Mouse (Mus musculus) hindbrain, embryonic 11.5 days (tissue): Measurements from ENCODE around the gene Mms19. TPM values are rescaled to one million over a fixed set of nuclear protein-coding genes. Genes with fewer than 3 reads are reported as not detected.
A peak's percentile ranks its signal among the peaks of the same experiment; 100 is the strongest.

ENCODE experiments used
- ATAC-seq: fragments of 200-750 bp; cut with Nextera tagmentation; 2 replicates; pipeline ENCODE4 v1.8.0; 2017; ENCODE audit warnings: mild to moderate bottlenecking, moderate TSS enrichment, moderate library complexity; ENCODE audit not compliant: low FRiP score
- DNase-seq: peaks from one replicate; pipeline ENCODE4 v3.0.0-alpha.2; 2015; ENCODE audit warnings: low spot score
- H3K27ac ChIP-seq: fragments of 300-500 bp; sonication (generic); 2 replicates; pipeline ENCODE4 v1.5.1; 2014; ENCODE audit warnings: mild to moderate bottlenecking, low read depth, low read length
- H3K27me3 ChIP-seq: fragments of 300-500 bp; sonication (generic); 2 replicates; pipeline ENCODE4 v1.6.1; 2014; ENCODE audit warnings: mild to moderate bottlenecking, low read length, moderate library complexity, mixed read lengths; ENCODE audit not compliant: control insufficient read depth, insufficient read depth
- H3K36me3 ChIP-seq: fragments of 300-500 bp; sonication (generic); 2 replicates; pipeline ENCODE4 v1.6.1; 2014; ENCODE audit warnings: mild to moderate bottlenecking, low read length, moderate library complexity, mixed read lengths; ENCODE audit not compliant: control insufficient read depth, insufficient read depth
- H3K4me1 ChIP-seq: fragments of 300-500 bp; sonication (generic); replicated peaks from 2 replicates; pipeline ENCODE4 v1.6.1; 2014; ENCODE audit warnings: low read length, mixed read lengths; ENCODE audit not compliant: control insufficient read depth, insufficient read depth
- H3K4me2 ChIP-seq: fragments of 300-500 bp; sonication (generic); replicated peaks from 2 replicates; pipeline ENCODE4 v1.6.1; 2014; ENCODE audit warnings: mild to moderate bottlenecking, low read depth, low read length
- H3K4me3 ChIP-seq: fragments of 300-500 bp; sonication (generic); 2 replicates; pipeline ENCODE4 v1.5.1; 2014; ENCODE audit warnings: low read depth, low read length
- H3K9ac ChIP-seq: fragments of 300-500 bp; sonication (generic); 2 replicates; pipeline ENCODE4 v1.6.1; 2014; ENCODE audit warnings: low read depth, low read length
- H3K9me3 ChIP-seq: fragments of 300-500 bp; sonication (generic); 2 replicates; pipeline ENCODE4 v1.6.1; 2016; ENCODE audit warnings: low read length; ENCODE audit not compliant: control insufficient read depth
- WGBS: fragments of 180-500 bp; shearing (Covaris S2); extraction: QIAGEN DNeasy Blood & Tissue Kit; methylation state at CpG from one replicate; pipeline ENCODE4 v1.1.7; 2014; 5-methylcytosine and 5-hydroxymethylcytosine counted together
- polyA plus RNA-seq: library from polyadenylated mRNA; unstranded; fragments of >200 nt; fragmentation: Nextera tagmentation; extraction: Ambion mirVana; gene quantifications from 2 replicates; pipeline ENCODE4 v1.2.1, GENCODE M21; 2014

The Mms19 gene
- polyA plus RNA-seq, 1 experiment from 2014 or later = 32.6 TPM

GRCm38 (mm10) chr19:41980422-41980818, 537 bp downstream of the Mms19 start:
- Histone ChIP-seq H3K9me3 (no peaks in the 10 kb centered on the region), H3K4me3 (peak overlapping the region; percentile 83), H3K4me2 (peak overlapping the region; percentile 100), H3K27me3 (no peaks in the 10 kb centered on the region; the same call in 1 of the 2 replicates), H3K27ac (peak overlapping the region; percentile 54; the same call in 1 of the 2 replicates), H3K36me3 (no peaks in the 10 kb centered on the region), H3K9ac (peak overlapping the region; percentile 62), H3K4me1 (no peaks in the 10 kb centered on the region; the same call in 1 of the 2 replicates)
- WGBS = under 1% methylated on average over 16 of the region's 16 CpGs
- DNase-seq (no peak), ATAC-seq (peak; percentile 8; the same call in 1 of the 2 replicates)

- no peaks in the 10 kb centered on the region for H3K9me3 ChIP-seq
- H3K27ac ChIP-seq = no peak overlapping the region
- ATAC-seq = no peak
- no peak overlapping the region for H3K4me3 ChIP-seq
- H3K36me3 ChIP-seq = no peaks in the 10 kb centered on the region
- H3K4me1 ChIP-seq = no peaks in the 10 kb centered on the region
- no peak for DNase-seq
- 65% methylated on average over 13 of the region's 13 CpGs for WGBS
- no peak overlapping the region for H3K4me2 ChIP-seq
- H3K27me3 ChIP-seq = no peaks in the 10 kb centered on the region
- no peak overlapping the region for H3K9ac ChIP-seq
These were observed 6.8 kb downstream of the Mms19 start for GRCm38 (mm10) chr19:41973891-41974794.

- Histone ChIP-seq H3K4me1 (no peaks in the 10 kb centered on the region), H3K4me2 (no peak overlapping the region), H3K9me3 (no peaks in the 10 kb centered on the region), H3K27ac (no peak overlapping the region), H3K9ac (no peak overlapping the region), H3K36me3 (peaks cover 8% of the 10 kb centered on the region), H3K4me3 (no peak overlapping the region), H3K27me3 (no peaks in the 10 kb centered on the region)
- 96% methylated on average over 7 of the region's 7 CpGs for WGBS
- no peak for ATAC-seq
- DNase-seq = no peak
These were observed 11.3 kb downstream of the Mms19 start for GRCm38 (mm10) chr19:41969618-41970017.

GRCm38 (mm10) chr19:41953574-41953973, 27.4 kb downstream of the Mms19 start:
- Histone ChIP-seq H3K9ac (no peak overlapping the region), H3K4me3 (no peak overlapping the region), H3K27me3 (no peaks in the 10 kb centered on the region), H3K27ac (no peak overlapping the region), H3K4me1 (no peaks in the 10 kb centered on the region), H3K36me3 (peaks cover 24% of the 10 kb centered on the region), H3K9me3 (no peaks in the 10 kb centered on the region), H3K4me2 (no peak overlapping the region)
- ATAC-seq = no peak
- DNase-seq = no peak
- 89% methylated on average over 3 of the region's 3 CpGs for WGBS

GRCm38 (mm10) chr19:41952287-41952686, 28.7 kb downstream of the Mms19 start:
- no peak overlapping the region for H3K4me2 ChIP-seq
- no peaks in the 10 kb centered on the region for H3K9me3 ChIP-seq
- H3K27me3 ChIP-seq = no peaks in the 10 kb centered on the region
- DNase-seq = no peak
- 84% methylated on average over 4 of the region's 4 CpGs for WGBS
- ATAC-seq = no peak
- H3K4me3 ChIP-seq = no peak overlapping the region
- H3K27ac ChIP-seq = no peak overlapping the region
- H3K9ac ChIP-seq = no peak overlapping the region
- H3K36me3 ChIP-seq = peaks cover 22% of the 10 kb centered on the region
- H3K4me1 ChIP-seq = no peaks in the 10 kb centered on the region

- H3K36me3 ChIP-seq = peaks cover 24% of the 10 kb centered on the region
- no peak overlapping the region for H3K27ac ChIP-seq
- DNase-seq (no peak), ATAC-seq (no peak)
- no peaks in the 10 kb centered on the region for H3K27me3 ChIP-seq
- no peak overlapping the region for H3K9ac ChIP-seq
- H3K9me3 ChIP-seq = no peaks in the 10 kb centered on the region
- WGBS = 90% methylated on average over 7 of the region's 7 CpGs
- H3K4me3 ChIP-seq = no peak overlapping the region
- H3K4me2 ChIP-seq = no peak overlapping the region
- no peaks in the 10 kb centered on the region for H3K4me1 ChIP-seq
These were observed 37.1 kb downstream of the Mms19 start for GRCm38 (mm10) chr19:41943841-41944240.

- ATAC-seq (no peak), DNase-seq (no peak)
- 93% methylated on average over 5 of the region's 5 CpGs for WGBS
- Histone ChIP-seq H3K4me1 (peaks cover 4% of the 10 kb centered on the region), H3K4me3 (no peak overlapping the region), H3K27ac (no peak overlapping the region), H3K36me3 (peaks cover 10% of the 10 kb centered on the region; the same call in 1 of the 2 replicates), H3K9ac (no peak overlapping the region), H3K27me3 (no peaks in the 10 kb centered on the region), H3K4me2 (no peak overlapping the region), H3K9me3 (no peaks in the 10 kb centered on the region)
These were observed 42.4 kb downstream of the Mms19 start for GRCm38 (mm10) chr19:41938539-41938938.

GRCm38 (mm10) chr19:41935921-41936320, 45.0 kb downstream of the Mms19 start:
- DNase-seq (no peak), ATAC-seq (no peak)
- no peak overlapping the region for H3K27ac ChIP-seq
- no peak overlapping the region for H3K4me2 ChIP-seq
- no peak overlapping the region for H3K4me3 ChIP-seq
- no peaks in the 10 kb centered on the region for H3K27me3 ChIP-seq
- no peaks in the 10 kb centered on the region for H3K9me3 ChIP-seq
- H3K36me3 ChIP-seq = no peaks in the 10 kb centered on the region
- H3K9ac ChIP-seq = no peak overlapping the region
- WGBS = 97% methylated on average over 1 of the region's 1 CpGs
- peaks cover 8% of the 10 kb centered on the region for H3K4me1 ChIP-seq

- H3K36me3 ChIP-seq = no peaks in the 10 kb centered on the region
- H3K4me3 ChIP-seq = peak overlapping the region; percentile 83
- ATAC-seq = no peak
- H3K27ac ChIP-seq = no peak overlapping the region
- no peaks in the 10 kb centered on the region for H3K9me3 ChIP-seq
- WGBS = 44% methylated on average over 6 of the region's 6 CpGs
- H3K27me3 ChIP-seq = no peaks in the 10 kb centered on the region
- H3K4me2 ChIP-seq = peak overlapping the region; percentile 58
- no peak for DNase-seq
- peak overlapping the region; percentile 73 for H3K9ac ChIP-seq
- peaks cover 8% of the 10 kb centered on the region for H3K4me1 ChIP-seq
These were observed 46.8 kb downstream of the Mms19 start for GRCm38 (mm10) chr19:41934124-41934523.
